Mouse (Mus musculus) MEL (cell line): ENCODE measurements around the gene Sgcd. TPM values are rescaled to one million over a fixed set of nuclear protein-coding genes. Genes with fewer than 3 reads are reported as not detected.

Source experiments
- DNase-seq: peaks from one replicate; pipeline ENCODE4 v3.0.0; 2011; ENCODE audit warnings: low read depth, low spot score
- H3K27ac ChIP-seq: 2 replicates; pipeline ENCODE4 v1.5.1; 2012; ENCODE audit warnings: low read depth, mild to moderate bottlenecking, control low read depth, low read length, moderate library complexity; ENCODE audit not compliant: control insufficient read depth
- H3K27me3 ChIP-seq, 2 experiments: fragments of 150-350 bp in 1 of 2; sonication (generic) in 1 of 2; 2 replicates each; pipeline ENCODE4 v1.6.1; 2012; ENCODE audit warnings: low read length in 2 of 2, mild to moderate bottlenecking in 2 of 2, improper control_type of control experiment in 1 of 2, moderate library complexity in 1 of 2; ENCODE audit not compliant: insufficient read depth in 2 of 2, control insufficient read depth in 1 of 2
- H3K36me3 ChIP-seq, 2 experiments: 2 replicates each; pipeline ENCODE4 v1.6.1; 2012 to 2014; ENCODE audit warnings: low read length in 2 of 2, improper control_type of control experiment in 1 of 2, inconsistent platforms in 1 of 2, mild to moderate bottlenecking in 1 of 2; ENCODE audit not compliant: insufficient read depth in 2 of 2, control insufficient read depth in 1 of 2
- H3K4me1 ChIP-seq, 2 experiments: fragments of 150-350 bp in 1 of 2; sonication (generic) in 1 of 2; 2 replicates each; pipeline ENCODE4 v1.6.1; 2012; ENCODE audit warnings: low read length in 2 of 2, improper control_type of control experiment in 1 of 2, mild to moderate bottlenecking in 1 of 2; ENCODE audit not compliant: insufficient read depth in 2 of 2, control insufficient read depth in 1 of 2
- H3K4me3 ChIP-seq, 2 experiments: fragments of 150-350 bp in 1 of 2; sonication (generic) in 1 of 2; 2 replicates each; pipeline ENCODE4 v1.5.1; 2012; ENCODE audit warnings: low read depth in 2 of 2, low read length in 2 of 2, mild to moderate bottlenecking in 2 of 2, moderate library complexity in 2 of 2, control low read depth in 1 of 2, improper control_type of control experiment in 1 of 2; ENCODE audit not compliant: control insufficient read depth in 1 of 2, insufficient read depth in 1 of 2
- H3K79me2 ChIP-seq: 2 replicates; pipeline ENCODE4 v1.6.1; 2012; ENCODE audit warnings: mild to moderate bottlenecking, low read length, moderate library complexity; ENCODE audit not compliant: control insufficient read depth, poor library complexity, insufficient read depth
- H3K9ac ChIP-seq: 2 replicates; pipeline ENCODE4 v1.6.1; 2012; ENCODE audit warnings: low read depth, mild to moderate bottlenecking, control low read depth, low read length, moderate library complexity; ENCODE audit not compliant: control insufficient read depth, poor library complexity, severe bottlenecking
- H3K9me3 ChIP-seq: fragments of 150-350 bp; sonication (generic); replicated peaks from 2 replicates; pipeline ENCODE4 v1.6.1; 2012; ENCODE audit warnings: mild to moderate bottlenecking, low read length, improper control_type of control experiment, moderate library complexity; ENCODE audit not compliant: insufficient read depth
- BHLHE40 ChIP-seq: IDR thresholded peaks from 2 replicates; pipeline ENCODE4 v1.6.1; 2012; ENCODE audit warnings: low read depth, mild to moderate bottlenecking, inconsistent platforms, low read length, improper control_type of control experiment, borderline replicate concordance
- E2F4 ChIP-seq: IDR thresholded peaks from 2 replicates; pipeline ENCODE4 v1.6.1; 2011; ENCODE audit warnings: low read depth, low read length, improper control_type of control experiment, borderline replicate concordance
- ELF1 ChIP-seq: IDR thresholded peaks from 2 replicates; pipeline ENCODE4 v1.6.1; 2014; ENCODE audit warnings: low read depth, mild to moderate bottlenecking, inconsistent platforms, low read length, improper control_type of control experiment, moderate library complexity
- EP300 ChIP-seq, 2 experiments: IDR thresholded peaks; 2 replicates each; pipeline ENCODE4 v1.6.1; 2011; ENCODE audit warnings: improper control_type of control experiment in 2 of 2, low read length in 2 of 2, low read depth in 1 of 2, mild to moderate bottlenecking in 1 of 2
- GABPA ChIP-seq: IDR thresholded peaks from 2 replicates; pipeline ENCODE4 v1.6.1; 2012; ENCODE audit warnings: low read depth, mild to moderate bottlenecking, inconsistent platforms, low read length, improper control_type of control experiment, moderate library complexity
- KAT2A ChIP-seq: conservative IDR thresholded peaks from 2 replicates; pipeline ENCODE4 v1.6.1; 2012; ENCODE audit warnings: low read depth, low read length, improper control_type of control experiment, inconsistent platforms
- MEF2A ChIP-seq: IDR thresholded peaks from 2 replicates; pipeline ENCODE4 v1.6.1; 2014; ENCODE audit warnings: low read depth, mild to moderate bottlenecking, inconsistent platforms, low read length, improper control_type of control experiment; ENCODE audit not compliant: poor library complexity, insufficient replicate concordance, severe bottlenecking; ENCODE audit errors: extremely low read depth
- MYB ChIP-seq: IDR thresholded peaks from 2 replicates; pipeline ENCODE4 v1.6.1; 2011; ENCODE audit warnings: mild to moderate bottlenecking, low read depth, low read length, improper control_type of control experiment
- NELFE ChIP-seq: IDR thresholded peaks from 2 replicates; pipeline ENCODE4 v1.6.1; 2011; ENCODE audit warnings: low read depth, low read length, improper control_type of control experiment
- NRF1 ChIP-seq: IDR thresholded peaks from 2 replicates; pipeline ENCODE4 v1.6.1; 2014; ENCODE audit warnings: low read depth, mild to moderate bottlenecking, inconsistent platforms, low read length, improper control_type of control experiment, moderate library complexity; ENCODE audit not compliant: poor library complexity, insufficient read depth, severe bottlenecking
- POLR2AphosphoS2 ChIP-seq: IDR thresholded peaks from 2 replicates; pipeline ENCODE4 v1.6.1; 2011; ENCODE audit warnings: low read length, improper control_type of control experiment
- RAD21 ChIP-seq: IDR thresholded peaks from 2 replicates; pipeline ENCODE4 v1.6.1; 2011; ENCODE audit warnings: mild to moderate bottlenecking, low read depth, low read length, improper control_type of control experiment
- RCOR1 ChIP-seq: IDR thresholded peaks from 2 replicates; pipeline ENCODE4 v1.6.1; 2012; ENCODE audit warnings: low read depth, mild to moderate bottlenecking, inconsistent platforms, low read length, improper control_type of control experiment
- SIN3A ChIP-seq: IDR thresholded peaks from 2 replicates; pipeline ENCODE4 v1.6.1; 2012; ENCODE audit warnings: low read length, improper control_type of control experiment, inconsistent platforms
- SMC3 ChIP-seq: IDR thresholded peaks from 2 replicates; pipeline ENCODE4 v1.6.1; 2011; ENCODE audit warnings: low read depth, low read length, improper control_type of control experiment
- TAL1 ChIP-seq: IDR thresholded peaks from 2 replicates; pipeline ENCODE4 v1.6.1; 2012; ENCODE audit warnings: mild to moderate bottlenecking, inconsistent platforms, low read length, moderate library complexity, mixed read lengths
- TBP ChIP-seq: IDR thresholded peaks from 2 replicates; pipeline ENCODE4 v1.8.0; 2011; ENCODE audit warnings: low read depth, low read length, improper control_type of control experiment
- UBTF ChIP-seq: IDR thresholded peaks from 2 replicates; pipeline ENCODE4 v1.6.1; 2012; ENCODE audit warnings: low read depth, mild to moderate bottlenecking, inconsistent platforms, low read length, improper control_type of control experiment, moderate library complexity, borderline replicate concordance; ENCODE audit not compliant: insufficient read depth
- USF1 ChIP-seq: IDR thresholded peaks from 2 replicates; pipeline ENCODE4 v1.6.1; 2014; ENCODE audit warnings: low read depth, mild to moderate bottlenecking, inconsistent platforms, low read length, improper control_type of control experiment, moderate library complexity
- USF2 ChIP-seq, 2 experiments: IDR thresholded peaks; 2 replicates each; pipeline ENCODE4 v1.6.1; 2011 to 2012; ENCODE audit warnings: improper control_type of control experiment in 2 of 2, low read length in 2 of 2, borderline replicate concordance in 1 of 2, inconsistent platforms in 1 of 2, low read depth in 1 of 2, mild to moderate bottlenecking in 1 of 2; ENCODE audit not compliant: insufficient read depth in 1 of 2
- ZC3H11A ChIP-seq: IDR thresholded peaks from 2 replicates; pipeline ENCODE4 v1.6.1; 2012; ENCODE audit warnings: low read depth, mild to moderate bottlenecking, inconsistent platforms, low read length, improper control_type of control experiment
- ZKSCAN1 ChIP-seq: IDR thresholded peaks from 2 replicates; pipeline ENCODE4 v1.6.1; 2012; ENCODE audit warnings: low read depth, mild to moderate bottlenecking, inconsistent platforms, low read length, improper control_type of control experiment, moderate library complexity
- ZMIZ1 ChIP-seq: IDR thresholded peaks from 2 replicates; pipeline ENCODE4 v1.6.1; 2012; ENCODE audit warnings: low read depth, mild to moderate bottlenecking, inconsistent platforms, low read length, improper control_type of control experiment, moderate library complexity
- polyA plus RNA-seq, 2 experiments: library from polyadenylated mRNA; stranded (reverse) in 1 of 2; unstranded in 1 of 2; fragments of >175 nt in 1 of 2; fragments of >200 nt in 1 of 2; gene quantifications; 2 replicates each; pipeline versions ENCODE4 v1.2.1 to v1.2.4; 2012; ENCODE audit warnings: low replicate concordance in 2 of 2, low read depth in 1 of 2; ENCODE audit not compliant: insufficient read length in 2 of 2, insufficient read depth in 1 of 2, missing spikeins in 1 of 2
- total RNA-seq: library from RNA; depleted of rRNA; stranded (reverse); fragments of 300-350 nt; gene quantifications from 2 replicates; pipeline ENCODE4 v1.2.3, GENCODE M21; 2012

Gene Sgcd
- total and polyA plus RNA-seq, 3 experiments: not detected

DNA sequence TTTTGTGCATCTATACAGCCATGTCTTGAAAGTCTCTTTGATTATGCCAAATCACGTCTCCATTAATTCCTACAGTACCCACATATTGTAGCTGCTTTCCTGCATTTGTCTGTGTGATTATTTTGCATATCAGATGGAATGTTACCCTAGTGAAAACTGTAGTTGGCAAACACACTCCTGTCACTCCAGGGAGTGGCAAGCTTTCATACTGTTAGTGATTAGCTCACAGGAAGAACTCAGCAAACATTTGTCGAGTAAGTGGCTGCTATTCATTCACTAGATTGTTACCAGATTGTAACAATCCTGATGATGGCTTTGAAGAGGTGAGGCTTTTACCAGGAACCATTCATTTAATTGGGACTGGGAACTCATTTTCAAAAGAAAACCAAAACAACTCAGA, 645.3 kb downstream of the Sgcd start:
- Histone ChIP-seq H3K4me3 (no peak overlapping the region), H3K9me3 (no peaks in the 10 kb centered on the region), H3K27me3 (no peaks in the 10 kb centered on the region), H3K9ac (no peak overlapping the region), H3K36me3 (no peaks in the 10 kb centered on the region), H3K27ac (no peak overlapping the region), H3K79me2 (no peaks in the 10 kb centered on the region; the same call in 1 of the 2 replicates), H3K4me1 (no peaks in the 10 kb centered on the region)
- no peak for DNase-seq
- TF ChIP-seq USF2 (IDR thresholded peaks at IDR 0.05; ENCODE audit: borderline replicate concordance in 1 of 2, insufficient read depth in 1 of 2, low read depth in 1 of 2, low read length in 2 of 2): no peak
- TF ChIP-seq MEF2A: no peak
- TF ChIP-seq ELF1: no peak
- TF ChIP-seq ZC3H11A: no peak
- no peak for TF ChIP-seq ZKSCAN1
- TF ChIP-seq SMC3: no peak
- TF ChIP-seq KAT2A: no peak
- TF ChIP-seq GABPA: no peak
- no peak for TF ChIP-seq NRF1
- no peak for TF ChIP-seq BHLHE40
- TF ChIP-seq E2F4: no peak

DNA sequence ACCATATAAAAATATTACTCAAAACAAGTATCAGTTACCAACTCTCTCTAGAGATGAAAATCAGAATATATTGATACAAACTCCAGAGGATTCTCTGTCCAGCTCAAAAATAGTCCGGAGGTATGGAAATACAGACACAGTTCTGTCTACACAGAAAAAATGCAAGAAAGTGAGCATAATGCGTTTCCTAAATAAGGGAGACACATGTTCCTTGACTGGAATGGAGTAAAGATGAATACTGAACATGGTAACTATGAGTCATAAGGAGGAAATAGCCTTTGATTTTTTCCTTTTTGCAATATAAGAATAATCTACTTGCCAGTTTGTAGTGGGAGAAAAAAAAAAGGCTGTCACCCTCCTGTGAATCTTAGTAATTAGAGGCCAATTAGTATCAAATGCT, 655.1 kb downstream of the Sgcd start:
- DNase-seq: no peak
- H3K79me2 ChIP-seq: no peaks in the 10 kb centered on the region
- H3K4me3 ChIP-seq: no peak overlapping the region
- H3K27me3 ChIP-seq: no peaks in the 10 kb centered on the region
- H3K4me1 ChIP-seq: no peaks in the 10 kb centered on the region
- no peaks in the 10 kb centered on the region for H3K9me3 ChIP-seq
- TF ChIP-seq USF1: no peak
- TF ChIP-seq NELFE: no peak
- no peak for TF ChIP-seq SMC3
- TF ChIP-seq SIN3A: no peak
- no peak for TF ChIP-seq BHLHE40
- no peak for TF ChIP-seq RCOR1
- no peak for TF ChIP-seq UBTF
- TF ChIP-seq RAD21: no peak
- no peak for TF ChIP-seq KAT2A
- TF ChIP-seq TBP: no peak
- TF ChIP-seq POLR2AphosphoS2: no peak
- no peak for TF ChIP-seq TAL1
- no peak for TF ChIP-seq ELF1
- TF ChIP-seq MEF2A: no peak
- TF ChIP-seq MYB: no peak
- no peak for TF ChIP-seq ZMIZ1
- TF ChIP-seq EP300 (IDR thresholded peaks at IDR 0.05; ENCODE audit: low read depth in 1 of 2, low read length in 2 of 2): no peak
- TF ChIP-seq, all 39 proteins: peak for 0
- H3K27ac ChIP-seq: no peak overlapping the region
- H3K36me3 ChIP-seq: no peaks in the 10 kb centered on the region
- H3K9ac ChIP-seq: no peak overlapping the region
